Mouse (Mus musculus) kidney, embryonic 14.5 days (tissue): ENCODE measurements at regions not wholly inside any gene's neighbourhood (a gene's known extent, or its start where the extent isn't known, plus 50 kb on each side); places are given as distances from the start of the nearest gene placed in this dataset.

Experiments used
- ATAC-seq: fragments of 200-750 bp; cut with Nextera tagmentation; 2 replicates; pipeline ENCODE4 v1.8.0; 2017; ENCODE audit warnings: moderate number of reproducible peaks, mild to moderate bottlenecking, moderate TSS enrichment, moderate library complexity; ENCODE audit not compliant: low FRiP score, low TSS enrichment
- H3K27ac ChIP-seq: fragments of 300-500 bp; sonication (generic); 2 replicates; pipeline ENCODE4 v1.5.1; 2014; ENCODE audit warnings: low read depth, mild to moderate bottlenecking, low read length, moderate library complexity, mixed read lengths
- H3K27me3 ChIP-seq: fragments of 300-500 bp; sonication (generic); 2 replicates; pipeline ENCODE4 v1.6.1; 2014; ENCODE audit warnings: mild to moderate bottlenecking, low read length; ENCODE audit not compliant: control insufficient read depth, insufficient read depth
- H3K36me3 ChIP-seq: fragments of 300-500 bp; sonication (generic); 2 replicates; pipeline ENCODE4 v1.6.1; 2014; ENCODE audit warnings: low read length, mixed read lengths; ENCODE audit not compliant: control insufficient read depth, insufficient read depth
- H3K4me1 ChIP-seq: fragments of 300-500 bp; sonication (generic); 2 replicates; pipeline ENCODE4 v1.6.1; 2014; ENCODE audit warnings: low read length, mixed read lengths; ENCODE audit not compliant: control insufficient read depth, insufficient read depth
- H3K4me2 ChIP-seq: fragments of 300-500 bp; sonication (generic); replicated peaks from 2 replicates; pipeline ENCODE4 v1.6.1; 2014; ENCODE audit warnings: low read depth, mild to moderate bottlenecking, low read length
- H3K4me3 ChIP-seq: fragments of 300-500 bp; sonication (generic); 2 replicates; pipeline ENCODE4 v1.5.1; 2014; ENCODE audit warnings: mild to moderate bottlenecking, low read length
- H3K9ac ChIP-seq: fragments of 300-500 bp; sonication (generic); 2 replicates; pipeline ENCODE4 v1.6.1; 2014; ENCODE audit warnings: low read depth, mild to moderate bottlenecking, low read length, moderate library complexity
- H3K9me3 ChIP-seq: fragments of 300-500 bp; sonication (generic); 2 replicates; pipeline ENCODE4 v1.6.1; 2016; ENCODE audit warnings: low read length; ENCODE audit not compliant: control insufficient read depth
- WGBS: fragments of 180-500 bp; shearing (Covaris S2); extraction: QIAGEN DNeasy Blood & Tissue Kit; methylation state at CpG from one replicate; pipeline ENCODE4 v1.1.7; 2014; 5-methylcytosine and 5-hydroxymethylcytosine counted together

DNA sequence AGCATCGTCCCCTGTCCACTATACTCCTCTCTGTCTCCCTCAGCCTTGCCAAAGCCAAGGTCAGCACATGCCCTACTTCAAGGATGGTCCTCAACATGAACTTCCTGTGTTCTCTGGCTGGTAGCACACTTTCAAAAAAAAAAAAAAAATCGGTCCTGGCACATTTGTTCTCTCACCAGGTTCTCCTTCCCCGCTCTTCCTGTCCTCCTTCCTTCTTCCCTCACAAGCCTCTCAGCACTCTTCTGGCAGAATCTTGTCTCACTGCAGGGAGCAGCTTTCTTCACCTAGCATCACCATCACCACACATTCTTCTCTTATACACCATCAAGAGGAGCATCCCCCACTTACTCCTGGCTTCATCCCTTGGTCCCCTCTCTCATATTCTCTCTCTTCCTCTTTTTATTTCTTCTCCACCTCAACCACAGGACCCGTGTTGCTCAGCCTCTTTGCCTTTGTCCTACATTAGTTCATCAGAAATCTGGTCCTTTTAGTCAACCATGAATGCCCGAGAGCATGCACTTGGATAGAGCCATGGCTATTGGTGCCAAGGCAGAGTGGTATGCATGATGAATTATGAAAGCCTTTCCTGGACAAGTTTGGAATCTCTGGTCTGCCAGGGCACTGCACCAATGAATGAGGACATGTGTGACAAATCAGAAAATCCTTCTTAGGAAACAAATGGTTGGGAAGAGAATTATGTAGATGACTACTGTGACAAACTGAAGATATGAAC lies 230.8 kb downstream of the Btg1 start:
- Histone ChIP-seq H3K27me3 (no peaks in the 10 kb centered on the region), H3K27ac (no peak overlapping the region), H3K4me2 (no peak overlapping the region), H3K9me3 (no peaks in the 10 kb centered on the region), H3K9ac (no peak overlapping the region), H3K4me1 (no peaks in the 10 kb centered on the region), H3K36me3 (no peaks in the 10 kb centered on the region), H3K4me3 (no peak overlapping the region)
- 82% methylated on average over 5 of the region's 5 CpGs for WGBS
- no peak for ATAC-seq

- no peak overlapping the region for H3K4me2 ChIP-seq
- 93% methylated on average over 2 of the region's 2 CpGs for WGBS
- H3K4me1 ChIP-seq, result no peaks in the 10 kb centered on the region
- no peak overlapping the region for H3K4me3 ChIP-seq
- H3K9ac ChIP-seq, result no peak overlapping the region
- ATAC-seq, result no peak
- H3K27ac ChIP-seq, result no peak overlapping the region
- H3K9me3 ChIP-seq, result no peaks in the 10 kb centered on the region
- H3K36me3 ChIP-seq, result no peaks in the 10 kb centered on the region
- no peaks in the 10 kb centered on the region for H3K27me3 ChIP-seq
Measured at GRCm38 (mm10) chr10:96848496-96848895, 231.7 kb downstream of the Btg1 start.

- H3K27me3 ChIP-seq, result no peaks in the 10 kb centered on the region
- no peak overlapping the region for H3K27ac ChIP-seq
- H3K4me3 ChIP-seq, result no peak overlapping the region
- H3K36me3 ChIP-seq, result no peaks in the 10 kb centered on the region
- H3K4me1 ChIP-seq, result no peaks in the 10 kb centered on the region
- no peak for ATAC-seq
- H3K9ac ChIP-seq, result no peak overlapping the region
- WGBS, result 85% methylated on average over 2 of the region's 2 CpGs
- no peaks in the 10 kb centered on the region for H3K9me3 ChIP-seq
- no peak overlapping the region for H3K4me2 ChIP-seq
Measured at GRCm38 (mm10) chr10:96860366-96860765, 243.6 kb downstream of the Btg1 start.

GRCm38 (mm10) chr10:96863230-96863629 lies 246.4 kb downstream of the Btg1 start:
- no peak for ATAC-seq
- H3K4me3 ChIP-seq, result no peak overlapping the region
- no peaks in the 10 kb centered on the region for H3K4me1 ChIP-seq
- H3K9me3 ChIP-seq, result no peaks in the 10 kb centered on the region
- H3K9ac ChIP-seq, result no peak overlapping the region
- no peak overlapping the region for H3K27ac ChIP-seq
- WGBS, result 86% methylated on average over 8 of the region's 8 CpGs
- no peak overlapping the region for H3K4me2 ChIP-seq
- H3K27me3 ChIP-seq, result no peaks in the 10 kb centered on the region
- no peaks in the 10 kb centered on the region for H3K36me3 ChIP-seq

- no peaks in the 10 kb centered on the region for H3K4me1 ChIP-seq
- WGBS, result 85% methylated on average over 3 of the region's 3 CpGs
- H3K9me3 ChIP-seq, result no peaks in the 10 kb centered on the region
- H3K9ac ChIP-seq, result no peak overlapping the region
- no peak overlapping the region for H3K27ac ChIP-seq
- H3K4me2 ChIP-seq, result no peak overlapping the region
- no peak overlapping the region for H3K4me3 ChIP-seq
- no peaks in the 10 kb centered on the region for H3K36me3 ChIP-seq
- ATAC-seq, result no peak
- H3K27me3 ChIP-seq, result no peaks in the 10 kb centered on the region
Measured at GRCm38 (mm10) chr10:96866468-96866867, 249.7 kb downstream of the Btg1 start.

DNA sequence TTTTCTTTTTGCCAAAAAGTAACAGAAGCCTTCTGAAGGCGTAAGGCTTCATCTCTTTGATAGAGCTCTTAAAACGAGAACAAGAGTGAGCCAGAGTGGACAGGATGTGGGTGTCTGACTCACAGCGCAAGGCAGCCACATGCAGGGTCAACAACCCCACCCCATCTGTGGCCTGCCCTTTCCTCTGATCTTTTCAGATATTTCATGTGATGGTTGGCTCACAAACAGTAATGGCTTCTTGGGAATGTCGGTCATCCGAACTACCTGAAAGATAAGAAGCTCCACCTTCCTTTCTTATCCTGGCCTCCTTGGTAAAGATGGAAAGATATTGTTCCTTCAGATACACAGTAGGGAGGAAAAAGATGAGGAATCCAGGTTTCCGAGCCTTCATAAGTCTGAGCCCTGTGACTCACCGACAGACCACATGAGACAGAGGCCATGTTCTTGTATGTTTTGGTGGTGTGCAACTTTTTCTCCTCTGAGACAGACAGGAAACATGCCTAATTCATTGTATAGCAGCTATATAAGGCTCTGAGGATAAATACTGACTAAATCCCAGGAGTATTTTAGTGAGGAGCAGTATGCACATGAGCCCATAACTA lies 254.9 kb downstream of the Btg1 start:
- Histone ChIP-seq H3K9ac (no peak overlapping the region), H3K4me1 (no peaks in the 10 kb centered on the region), H3K36me3 (no peaks in the 10 kb centered on the region), H3K9me3 (no peaks in the 10 kb centered on the region), H3K4me3 (no peak overlapping the region), H3K27ac (no peak overlapping the region), H3K27me3 (no peaks in the 10 kb centered on the region), H3K4me2 (no peak overlapping the region)
- 78% methylated on average over 7 of the region's 7 CpGs for WGBS
- ATAC-seq, result no peak

DNA sequence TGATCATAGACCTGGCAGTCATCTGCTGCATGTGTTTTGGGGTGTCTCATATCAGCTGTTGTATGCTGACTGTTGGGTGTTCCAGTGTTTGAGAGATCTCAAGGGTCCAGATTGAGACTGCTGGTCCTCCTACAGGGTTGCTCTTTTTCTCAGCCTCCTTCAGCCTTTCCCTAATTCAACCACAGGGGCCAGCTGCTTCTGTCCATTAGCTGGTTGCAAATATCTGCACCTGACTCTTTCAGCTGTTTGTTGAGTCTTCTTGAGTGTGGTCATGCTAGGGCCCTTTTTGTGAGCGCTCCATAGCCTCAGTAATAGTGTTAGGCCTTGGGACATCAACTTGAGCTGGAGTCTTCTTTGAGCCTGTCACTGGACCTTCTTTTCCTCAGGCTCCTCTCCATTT lies 257.8 kb downstream of the Btg1 start:
- no peak for ATAC-seq
- no peaks in the 10 kb centered on the region for H3K27me3 ChIP-seq
- WGBS, result 91% methylated on average over 1 of the region's 1 CpGs
- H3K4me2 ChIP-seq, result no peak overlapping the region
- H3K9me3 ChIP-seq, result no peaks in the 10 kb centered on the region
- H3K9ac ChIP-seq, result no peak overlapping the region
- no peaks in the 10 kb centered on the region for H3K4me1 ChIP-seq
- H3K4me3 ChIP-seq, result no peak overlapping the region
- no peaks in the 10 kb centered on the region for H3K36me3 ChIP-seq
- H3K27ac ChIP-seq, result no peak overlapping the region

DNA sequence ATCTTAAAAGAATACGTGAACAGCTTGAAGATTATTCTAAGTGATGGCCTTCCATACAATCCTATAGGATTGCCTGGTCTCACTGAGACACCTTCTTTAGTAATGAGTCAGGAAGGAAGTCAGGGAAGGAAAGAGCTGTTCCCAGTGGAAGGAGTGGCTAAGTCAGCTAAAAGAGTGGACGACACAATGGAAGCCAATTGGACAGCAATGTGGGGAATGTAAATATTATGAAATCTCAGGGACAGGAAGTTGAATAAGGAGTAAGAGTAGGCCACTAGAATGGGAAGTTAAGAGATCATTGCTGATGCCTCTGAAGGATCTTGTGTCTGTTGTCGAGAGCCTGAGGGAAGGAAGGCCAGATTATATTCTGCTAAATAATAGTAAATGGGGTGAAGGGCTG lies 258.9 kb downstream of the Btg1 start:
- Histone ChIP-seq H3K27me3 (no peaks in the 10 kb centered on the region), H3K36me3 (no peaks in the 10 kb centered on the region), H3K9ac (no peak overlapping the region), H3K4me1 (no peaks in the 10 kb centered on the region), H3K27ac (no peak overlapping the region), H3K4me3 (no peak overlapping the region), H3K4me2 (no peak overlapping the region), H3K9me3 (no peaks in the 10 kb centered on the region)
- WGBS, result 63% methylated on average over 3 of the region's 3 CpGs
- no peak for ATAC-seq

DNA sequence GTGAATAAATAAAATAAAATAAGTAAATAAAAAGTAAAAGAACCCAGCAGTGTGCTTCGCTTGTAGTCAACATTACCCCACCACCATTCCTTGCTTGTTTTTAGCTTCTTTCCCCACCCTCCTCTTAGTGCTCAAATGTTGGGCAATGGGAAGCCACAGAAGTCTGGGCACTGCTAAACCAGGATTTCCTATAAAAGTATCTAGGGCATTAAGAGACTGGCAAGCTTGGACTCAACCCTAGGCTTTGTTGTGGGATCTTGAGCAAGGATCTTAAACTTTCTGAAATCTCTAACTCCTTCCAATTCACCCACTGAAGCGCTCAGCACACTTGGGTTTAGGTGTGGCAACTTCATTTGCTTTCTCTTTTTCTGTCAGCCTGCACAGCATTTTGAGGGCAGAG lies 262.6 kb downstream of the Btg1 start:
- no peaks in the 10 kb centered on the region for H3K36me3 ChIP-seq

More for the DNA sequence above, 262.6 kb downstream of the Btg1 start:
- Histone ChIP-seq H3K4me2 (no peak overlapping the region), H3K27me3 (no peaks in the 10 kb centered on the region), H3K4me3 (no peak overlapping the region), H3K9me3 (no peaks in the 10 kb centered on the region), H3K9ac (no peak overlapping the region), H3K4me1 (no peaks in the 10 kb centered on the region), H3K27ac (no peak overlapping the region)
- ATAC-seq, result no peak
- WGBS, result 95% methylated on average over 2 of the region's 2 CpGs
